Mouse (Mus musculus): ENCODE data around the gene Nudt17. TPM values are rescaled to one million over a fixed set of nuclear protein-coding genes. Genes with fewer than 3 reads are reported as not detected.
"Not testable (repeated sequence)": the region's sequence is repeated elsewhere in the genome, so short reads cannot be mapped to it uniquely, and the experiment has no call there.

Nudt17 gene
- 13.5 and 15.4 TPM in 2 replicates for polyA plus RNA-seq (2015; fragmentation: Nextera tagmentation; extraction: Ambion mirVana)

DNA sequence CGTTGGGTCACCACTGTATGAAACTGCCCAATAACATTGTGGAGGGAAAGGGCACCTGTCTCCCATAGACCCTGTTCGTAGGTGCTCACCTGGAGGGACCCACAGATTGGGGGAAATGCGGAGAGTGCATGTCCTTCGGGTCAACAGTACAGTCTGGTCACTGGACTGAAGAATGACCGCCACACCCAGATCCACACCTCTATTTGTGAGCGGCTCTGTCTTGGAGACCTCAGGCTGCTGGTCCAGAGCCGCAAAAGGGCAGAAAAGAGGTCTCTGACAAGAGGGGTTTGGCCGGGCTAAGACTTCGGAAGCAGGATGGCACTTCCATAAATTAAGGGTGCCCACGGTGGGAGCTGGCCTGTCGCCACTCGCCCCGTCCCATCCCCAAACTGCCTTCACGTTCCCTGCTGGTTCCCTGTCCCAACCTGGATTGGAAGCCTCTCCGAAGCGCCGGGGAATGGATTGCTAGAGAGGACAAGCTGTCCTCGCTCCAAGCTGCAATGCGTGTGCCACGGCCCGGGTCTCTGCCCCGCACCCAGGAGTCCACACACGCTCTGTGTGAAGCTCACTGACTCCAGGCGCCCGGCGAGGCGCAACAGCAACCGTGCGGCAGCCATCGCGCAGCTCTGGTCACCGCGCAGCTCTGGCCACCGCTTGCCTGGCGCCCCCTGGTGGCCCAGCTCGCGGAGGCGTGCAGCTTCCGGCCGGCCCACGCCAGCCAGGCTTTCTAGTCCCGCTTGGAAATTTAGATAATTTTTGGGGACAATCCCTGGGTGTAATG is at the start of gene Nudt17:
TSS of gene Nudt17 (minus strand) at position 660 of the 781 bp plus-strand sequence.
- Histone ChIP-seq H3K4me3 (peak within 1 kb of the TSS; percentile 46), H3K27me3 (replicated peaks) (no peaks in the 10 kb centered on the region), H3K4me2 (peak within 1 kb of the TSS; percentile 90), H3K4me1 (peaks cover 7% of the 10 kb centered on the region; the same call in 1 of the 2 replicates), H3K27ac (no peak within 1 kb of the TSS), H3K9me3 (no peaks in the 10 kb centered on the region), H3K36me3 (replicated peaks) (peaks cover 22% of the 10 kb centered on the region), H3K9ac (peak within 1 kb of the TSS; percentile 69)
- 4% methylated on average over 42 of the region's 42 CpGs for WGBS
- ATAC-seq (replicated peaks) = peak; percentile 91

DNA sequence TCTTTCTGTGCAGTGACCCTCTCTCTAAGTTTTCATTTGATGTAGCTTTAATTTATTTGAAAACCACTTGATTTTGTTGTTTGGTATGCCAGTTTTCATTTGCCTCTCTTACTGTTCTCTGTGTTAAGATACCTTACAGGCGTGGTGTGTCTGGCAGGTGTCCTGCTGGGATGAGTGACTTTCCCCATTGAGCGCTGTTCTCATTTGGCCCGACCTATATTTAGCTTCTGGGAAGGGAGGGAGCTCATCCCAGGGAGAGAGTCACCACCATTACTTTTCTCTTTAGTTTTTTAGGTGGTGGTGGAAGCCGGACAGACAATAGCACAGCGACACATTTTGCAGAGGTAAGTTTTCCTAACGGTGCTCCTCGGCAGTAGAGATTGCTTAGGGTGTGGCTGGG is 49.3 kb upstream of the Nudt17 start:
- Histone ChIP-seq H3K4me2 (no peak overlapping the region), H3K9ac (no peak overlapping the region), H3K27me3 (replicated peaks) (no peaks in the 10 kb centered on the region), H3K4me3 (no peak overlapping the region), H3K27ac (no peak overlapping the region), H3K4me1 (no peaks in the 10 kb centered on the region), H3K9me3 (no peaks in the 10 kb centered on the region), H3K36me3 (replicated peaks) (no peaks in the 10 kb centered on the region)
- ATAC-seq (replicated peaks) = no peak
- 57% methylated on average over 7 of the region's 7 CpGs for WGBS

DNA sequence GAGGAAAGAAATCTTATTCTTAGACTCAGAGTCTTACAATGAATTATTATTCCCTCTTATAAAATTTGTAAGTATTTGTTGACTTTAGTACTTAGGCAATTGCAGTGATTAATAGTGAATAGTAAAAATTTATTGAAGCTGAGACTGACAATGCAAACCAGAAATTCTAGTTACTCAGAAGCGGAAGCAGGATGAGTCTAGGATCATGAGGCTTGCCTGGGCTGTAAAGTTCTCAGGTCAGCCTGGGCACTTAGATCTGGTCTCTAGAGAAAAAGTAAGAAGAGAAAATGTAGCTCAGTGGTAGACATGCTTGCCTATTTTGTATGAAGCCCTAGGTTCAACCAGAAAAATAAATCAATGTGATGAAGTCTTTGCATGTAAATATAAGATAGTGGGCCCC is 47.6 kb upstream of the Nudt17 start:
- Histone ChIP-seq H3K36me3 (replicated peaks) (no peaks in the 10 kb centered on the region), H3K4me3 (no peak overlapping the region), H3K9me3 (no peaks in the 10 kb centered on the region), H3K27me3 (replicated peaks) (no peaks in the 10 kb centered on the region), H3K9ac (no peak overlapping the region), H3K4me1 (no peaks in the 10 kb centered on the region), H3K27ac (no peak overlapping the region), H3K4me2 (no peak overlapping the region)
- WGBS = 97% methylated on average over 1 of the region's 1 CpGs
- no peak for ATAC-seq (replicated peaks)

DNA sequence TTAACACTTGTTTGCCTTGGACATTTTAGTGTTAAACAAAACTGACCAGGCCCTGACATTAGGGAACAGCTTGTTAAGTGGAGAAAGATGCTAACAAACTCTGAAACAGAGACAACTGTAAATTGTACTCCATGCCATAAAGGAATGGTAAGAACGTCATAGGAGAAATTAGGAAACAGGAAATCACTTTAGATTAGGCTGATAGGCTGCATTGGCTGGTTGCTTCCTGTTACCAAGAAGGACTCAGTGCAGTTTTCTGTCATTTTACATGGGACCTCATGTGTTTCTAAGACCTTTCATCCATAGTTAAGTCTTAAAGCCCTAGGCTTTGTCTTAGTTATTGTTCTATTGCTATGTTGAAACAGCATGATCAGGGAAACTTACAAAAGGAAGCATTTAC is 38.5 kb upstream of the Nudt17 start:
- H3K9me3 ChIP-seq = no peaks in the 10 kb centered on the region
- no peaks in the 10 kb centered on the region for H3K36me3 ChIP-seq (replicated peaks)
- ATAC-seq (replicated peaks) = no peak
- WGBS = 85% methylated on average over 1 of the region's 1 CpGs
- H3K27me3 ChIP-seq (replicated peaks) = no peaks in the 10 kb centered on the region
- H3K4me2 ChIP-seq = no peak overlapping the region
- H3K4me1 ChIP-seq = no peaks in the 10 kb centered on the region
- H3K4me3 ChIP-seq = no peak overlapping the region
- H3K9ac ChIP-seq = no peak overlapping the region
- no peak overlapping the region for H3K27ac ChIP-seq

DNA sequence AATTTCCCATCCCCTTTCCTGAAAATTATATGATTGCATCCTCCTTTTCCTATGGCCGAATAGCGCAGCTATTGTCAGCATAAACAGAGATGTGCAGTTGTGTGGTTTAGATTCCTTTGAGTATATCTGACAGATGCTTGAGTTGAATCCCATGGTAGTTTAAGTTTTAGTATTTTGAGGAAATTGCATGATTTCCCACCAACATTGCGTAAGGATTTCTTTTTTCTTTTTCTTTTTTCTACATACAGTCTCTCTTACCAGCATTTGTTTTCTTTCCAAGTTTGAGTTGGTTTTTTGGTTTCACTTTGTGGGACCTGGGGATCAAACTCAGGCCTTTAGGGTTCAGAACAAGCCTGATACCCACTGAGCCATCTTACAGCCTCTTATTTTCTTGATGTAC is 36.0 kb upstream of the Nudt17 start:
- ATAC-seq (replicated peaks) = no peak
- H3K36me3 ChIP-seq (replicated peaks) = no peaks in the 10 kb centered on the region
- no peak overlapping the region for H3K27ac ChIP-seq
- H3K9me3 ChIP-seq = no peaks in the 10 kb centered on the region
- no peak overlapping the region for H3K4me3 ChIP-seq
- no peak overlapping the region for H3K9ac ChIP-seq
- no peaks in the 10 kb centered on the region for H3K27me3 ChIP-seq (replicated peaks)
- 96% methylated on average over 3 of the region's 3 CpGs for WGBS
- no peaks in the 10 kb centered on the region for H3K4me1 ChIP-seq
- no peak overlapping the region for H3K4me2 ChIP-seq

DNA sequence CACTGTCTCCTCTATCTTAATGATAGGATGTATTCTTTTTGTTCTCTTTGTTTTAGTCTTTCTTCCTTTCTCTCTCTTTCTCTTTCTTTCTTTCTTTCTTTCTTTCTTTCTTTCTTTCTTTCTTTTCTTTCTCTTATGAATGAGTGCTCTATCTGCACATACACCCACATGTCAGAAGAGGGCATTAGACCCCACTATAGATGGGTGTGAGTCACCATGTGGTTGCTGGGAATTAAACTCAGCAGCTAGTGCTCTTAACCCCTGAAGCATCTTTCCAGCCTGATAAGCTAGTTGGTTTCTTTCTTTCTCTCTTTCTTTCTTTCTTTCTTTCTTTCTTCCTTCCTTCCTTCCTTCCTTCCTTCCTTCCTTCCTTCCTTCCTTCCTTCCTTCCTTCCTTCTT is 31.9 kb upstream of the Nudt17 start:
- not testable (repeated sequence) for ATAC-seq (replicated peaks)

DNA sequence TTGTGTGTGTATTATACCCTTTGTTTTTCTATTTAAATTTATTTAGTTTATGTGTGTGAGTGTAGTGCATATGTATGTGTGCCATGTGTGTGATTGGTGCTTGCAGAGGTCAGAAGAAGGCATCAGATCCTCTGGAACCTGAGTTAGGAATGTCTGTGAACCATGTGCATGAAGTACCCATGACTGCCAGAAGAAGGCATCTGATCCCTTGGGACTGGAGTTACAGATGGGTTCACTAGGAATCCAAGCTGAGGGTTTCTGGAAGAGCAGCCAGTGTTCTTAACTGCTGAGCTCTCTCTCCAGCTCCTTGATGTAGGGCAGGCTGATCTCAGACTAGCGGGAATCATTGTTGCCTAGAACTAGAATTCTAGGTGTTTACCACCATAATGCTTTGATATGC is 29.6 kb upstream of the Nudt17 start:
- no peak overlapping the region for H3K9ac ChIP-seq
- no peaks in the 10 kb centered on the region for H3K36me3 ChIP-seq (replicated peaks)
- H3K27ac ChIP-seq = no peak overlapping the region
- ATAC-seq (replicated peaks) = no peak
- H3K9me3 ChIP-seq = no peaks in the 10 kb centered on the region
- no peak overlapping the region for H3K4me3 ChIP-seq
- 84% methylated on average over 1 of the region's 1 CpGs for WGBS
- no peaks in the 10 kb centered on the region for H3K4me1 ChIP-seq
- no peaks in the 10 kb centered on the region for H3K27me3 ChIP-seq (replicated peaks)
- no peak overlapping the region for H3K4me2 ChIP-seq

More for the DNA sequence above, 31.9 kb upstream of the Nudt17 start:
- H3K4me1 ChIP-seq; H3K4me3 ChIP-seq; H3K4me2 ChIP-seq; H3K27me3 ChIP-seq (replicated peaks); H3K9ac ChIP-seq; H3K27ac ChIP-seq; H3K36me3 ChIP-seq (replicated peaks); H3K9me3 ChIP-seq: not testable (repeated sequence)

DNA sequence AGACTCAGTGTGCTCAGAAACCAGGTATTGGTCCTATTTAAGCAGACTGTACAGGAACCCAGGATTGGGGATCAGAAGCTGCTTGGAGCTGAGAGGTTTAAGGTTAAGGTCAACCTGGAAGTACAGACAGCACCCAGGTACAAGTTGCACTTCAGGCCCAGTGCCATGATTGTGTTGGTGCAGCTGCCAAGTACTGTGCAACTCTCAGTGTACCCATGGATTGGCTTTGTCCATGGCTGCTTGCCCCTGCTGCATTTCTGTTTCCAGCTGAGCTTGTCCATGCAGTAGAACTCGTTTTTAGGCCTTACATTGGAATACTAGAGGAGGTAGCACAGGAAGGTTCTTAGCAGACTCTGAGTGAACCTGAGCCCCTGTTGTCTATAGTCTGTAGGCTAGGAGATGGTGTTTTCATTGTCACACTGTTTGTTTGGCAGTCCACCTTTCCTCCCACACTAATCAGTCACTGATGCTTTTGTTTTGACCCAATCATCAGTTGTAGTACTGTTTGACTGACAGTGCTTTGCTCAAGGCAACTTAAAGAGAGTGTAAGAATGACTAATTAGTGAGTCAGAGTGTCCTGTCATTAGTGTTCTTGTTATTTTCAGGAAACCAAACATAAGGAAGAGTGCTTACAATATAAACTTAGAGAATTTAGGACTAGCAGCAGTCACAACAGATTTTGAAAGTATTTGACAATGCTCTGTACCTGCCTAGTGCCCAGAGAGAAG is 28.8 kb upstream of the Nudt17 start:
- no peaks in the 10 kb centered on the region for H3K36me3 ChIP-seq (replicated peaks)
- no peaks in the 10 kb centered on the region for H3K9me3 ChIP-seq
- 57% methylated on average over 1 of the region's 1 CpGs for WGBS
- H3K4me3 ChIP-seq = no peak overlapping the region
- H3K4me2 ChIP-seq = no peak overlapping the region
- no peaks in the 10 kb centered on the region for H3K27me3 ChIP-seq (replicated peaks)
- no peaks in the 10 kb centered on the region for H3K4me1 ChIP-seq
- no peak for ATAC-seq (replicated peaks)
- H3K27ac ChIP-seq = no peak overlapping the region
- H3K9ac ChIP-seq = no peak overlapping the region

DNA sequence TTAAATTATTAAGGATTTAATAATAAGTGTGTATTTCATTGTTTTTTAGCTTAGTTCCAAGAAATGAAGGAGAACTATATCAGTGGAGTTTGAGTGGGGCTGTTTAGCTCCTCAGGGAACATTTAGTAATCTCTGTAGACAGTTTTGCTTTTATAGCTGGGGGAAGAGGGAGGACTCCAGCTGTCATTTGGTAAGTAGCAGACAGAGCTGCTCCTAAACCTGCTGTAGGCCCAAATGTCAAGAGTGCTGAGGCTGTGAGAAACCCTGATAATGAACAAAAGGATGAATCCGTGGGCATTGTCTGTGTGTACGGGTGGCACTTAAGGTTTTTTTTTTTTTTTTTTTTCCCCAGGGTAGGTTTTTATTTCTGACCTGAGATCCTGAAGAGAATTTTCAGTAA is 26.8 kb upstream of the Nudt17 start:
- no peak overlapping the region for H3K27ac ChIP-seq
- no peak for ATAC-seq (replicated peaks)

DNA sequence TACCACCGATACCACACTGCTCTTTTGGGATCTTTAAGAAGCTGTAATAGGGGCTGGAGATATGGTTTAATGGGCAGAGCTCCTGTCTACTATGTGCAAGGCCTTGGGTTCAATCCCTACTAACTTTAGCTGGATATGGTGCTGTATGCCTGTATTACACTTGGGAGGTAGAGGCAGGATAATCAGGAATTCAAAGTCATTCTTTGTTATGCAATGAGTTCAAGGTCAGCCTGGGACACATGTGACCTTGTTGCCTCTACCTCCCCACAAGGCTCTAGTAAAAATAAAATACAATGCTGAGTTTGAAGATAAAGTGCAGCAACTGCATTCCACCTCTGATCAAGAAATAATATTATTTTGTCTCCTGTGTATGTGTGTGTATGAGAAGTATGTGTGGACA is 25.6 kb upstream of the Nudt17 start:
- H3K4me2 ChIP-seq = no peak overlapping the region
- WGBS = 94% methylated on average over 1 of the region's 1 CpGs
- no peak overlapping the region for H3K9ac ChIP-seq
- no peak for ATAC-seq (replicated peaks)
- H3K4me1 ChIP-seq = peaks cover 23% of the 10 kb centered on the region
- H3K36me3 ChIP-seq (replicated peaks) = no peaks in the 10 kb centered on the region
- H3K27ac ChIP-seq = no peak overlapping the region
- H3K27me3 ChIP-seq (replicated peaks) = no peaks in the 10 kb centered on the region
- H3K9me3 ChIP-seq = no peaks in the 10 kb centered on the region
- no peak overlapping the region for H3K4me3 ChIP-seq

More for the DNA sequence above, 26.8 kb upstream of the Nudt17 start:
- Histone ChIP-seq H3K9ac (no peak overlapping the region), H3K4me3 (no peak overlapping the region), H3K4me2 (no peak overlapping the region), H3K36me3 (replicated peaks) (no peaks in the 10 kb centered on the region), H3K9me3 (no peaks in the 10 kb centered on the region), H3K27me3 (replicated peaks) (no peaks in the 10 kb centered on the region), H3K4me1 (peaks cover 12% of the 10 kb centered on the region)
- 74% methylated on average over 2 of the region's 2 CpGs for WGBS

DNA sequence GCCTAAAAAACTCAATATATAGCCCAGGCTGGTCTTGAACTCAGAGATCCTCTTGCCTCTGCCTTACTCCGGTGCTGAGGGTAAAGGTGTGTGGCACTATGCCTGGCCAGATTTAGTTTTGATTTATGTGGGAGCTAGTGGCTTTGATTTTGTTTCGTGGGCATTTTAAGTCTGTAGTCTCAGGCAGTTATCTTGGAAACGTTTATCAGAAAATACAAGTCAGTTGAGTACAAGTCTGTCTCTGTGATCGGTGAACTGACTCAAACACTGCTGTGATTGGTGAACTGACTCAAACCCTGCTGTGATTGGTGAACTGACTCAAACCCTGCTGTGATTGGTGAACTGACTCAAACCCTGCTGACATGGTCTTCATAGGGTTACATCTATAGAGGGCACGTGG is 22.4 kb upstream of the Nudt17 start:
- no peak for ATAC-seq (replicated peaks)
- Histone ChIP-seq H3K36me3 (replicated peaks) (no peaks in the 10 kb centered on the region), H3K27ac (no peak overlapping the region), H3K27me3 (replicated peaks) (no peaks in the 10 kb centered on the region), H3K4me3 (no peak overlapping the region), H3K4me2 (no peak overlapping the region), H3K9me3 (no peaks in the 10 kb centered on the region), H3K4me1 (peaks cover 39% of the 10 kb centered on the region), H3K9ac (no peak overlapping the region)
- 62% methylated on average over 5 of the region's 5 CpGs for WGBS

DNA sequence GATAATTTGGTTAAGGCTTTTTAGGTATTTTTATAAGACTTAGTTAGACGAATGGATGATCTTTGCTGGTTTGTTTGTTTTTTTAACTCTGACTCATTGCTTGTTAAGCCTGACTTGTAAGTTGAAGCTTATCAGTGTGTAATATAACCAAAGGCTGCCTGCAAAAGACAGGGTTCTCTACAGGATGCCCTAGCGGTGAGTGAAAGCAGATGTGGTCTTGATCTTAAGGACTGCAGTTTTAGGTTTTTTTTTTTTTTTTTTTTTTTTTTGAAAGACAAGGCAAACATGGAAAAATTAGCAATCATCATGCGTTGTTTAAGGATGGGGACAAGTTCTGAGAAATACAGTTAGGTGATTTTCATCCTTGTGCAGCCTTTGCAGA is 21.0 kb upstream of the Nudt17 start:
- 85% methylated on average over 3 of the region's 3 CpGs for whole genome bisulfite sequencing
- no peak for ATAC-seq (replicated peaks)
- no peak overlapping the region for H3K4me3 ChIP-seq
- no peaks in the 10 kb centered on the region for H3K36me3 ChIP-seq (replicated peaks)
- peaks cover 39% of the 10 kb centered on the region for H3K4me1 ChIP-seq
- no peaks in the 10 kb centered on the region for H3K27me3 ChIP-seq (replicated peaks)
- H3K9ac ChIP-seq = no peak overlapping the region
- H3K4me2 ChIP-seq = peak overlapping the region; percentile 59; the same call in 1 of the 2 replicates
- no peaks in the 10 kb centered on the region for H3K9me3 ChIP-seq
- no peak overlapping the region for H3K27ac ChIP-seq
